Mouse (Mus musculus) ES-Bruce4 (cell line): Measurements from ENCODE around the gene Sipa1l1. TPM values are rescaled to one million over a fixed set of nuclear protein-coding genes. Genes with fewer than 3 reads are reported as not detected.

ENCODE experiments used
- H3K27ac ChIP-seq: 2 replicates; pipeline ENCODE4 v1.5.1; 2012; ENCODE audit warnings: low read length, inconsistent platforms; ENCODE audit not compliant: insufficient read depth
- H3K27me3 ChIP-seq: 2 replicates; pipeline ENCODE4 v1.6.1; 2012; ENCODE audit warnings: mild to moderate bottlenecking, low read length, inconsistent platforms; ENCODE audit not compliant: control insufficient read depth, poor library complexity, insufficient read depth, severe bottlenecking
- H3K36me3 ChIP-seq: 2 replicates; pipeline ENCODE4 v1.6.1; 2012; ENCODE audit warnings: inconsistent platforms, mild to moderate bottlenecking, low read length, moderate library complexity; ENCODE audit not compliant: control insufficient read depth, poor library complexity, insufficient read depth, severe bottlenecking
- H3K4me1 ChIP-seq: one replicate; pipeline ENCODE4 v1.8.1; 2011; ENCODE audit warnings: low read length; ENCODE audit not compliant: control insufficient read depth, insufficient read depth
- H3K4me3 ChIP-seq: 2 replicates; pipeline ENCODE4 v1.5.1; 2011; ENCODE audit warnings: low read depth, mild to moderate bottlenecking, low read length
- H3K9ac ChIP-seq: 2 replicates; pipeline ENCODE4 v1.6.1; 2012; ENCODE audit warnings: low read depth, mild to moderate bottlenecking, inconsistent platforms; ENCODE audit not compliant: poor library complexity, severe bottlenecking
- H3K9me3 ChIP-seq: replicated peaks from 2 replicates; pipeline ENCODE4 v1.6.1; 2012; ENCODE audit warnings: mild to moderate bottlenecking, low read length, inconsistent platforms; ENCODE audit not compliant: control insufficient read depth, poor library complexity, insufficient read depth, severe bottlenecking
- CTCF ChIP-seq: IDR thresholded peaks from one replicate; pipeline ENCODE4 v1.8.1; 2011; ENCODE audit warnings: low read depth, low read length
- EP300 ChIP-seq: IDR thresholded peaks from 2 replicates; pipeline ENCODE4 v1.6.1; 2011; ENCODE audit warnings: low read depth, low read length; ENCODE audit not compliant: insufficient read depth
- POLR2A ChIP-seq: IDR thresholded peaks from one replicate; pipeline ENCODE4 v1.8.1; 2011; ENCODE audit warnings: low read length; ENCODE audit not compliant: insufficient read depth
- polyA plus RNA-seq: library from polyadenylated mRNA; stranded (reverse); fragments of >200 nt; gene quantifications from 2 replicates; pipeline ENCODE4 v1.2.4, GENCODE M21; 2011; ENCODE audit warnings: low read depth; ENCODE audit not compliant: missing spikeins, insufficient read depth, insufficient read length

Sipa1l1 gene
- polyA plus RNA-seq, 1 experiment, result 44.9 TPM

- Histone ChIP-seq H3K27me3 (no peaks in the 10 kb centered on the region), H3K36me3 (no peaks in the 10 kb centered on the region), H3K4me3 (no peak overlapping the region), H3K4me1 (no peaks in the 10 kb centered on the region), H3K9me3 (no peaks in the 10 kb centered on the region), H3K27ac (no peak overlapping the region), H3K9ac (no peak overlapping the region)
- TF ChIP-seq POLR2A, result no peak
- no peak for TF ChIP-seq EP300
- TF ChIP-seq CTCF, result no peak
These were observed 170.2 kb downstream of the Sipa1l1 start for GRCm38 (mm10) chr12:82339221-82339861.

GRCm38 (mm10) chr12:82340196-82340918 is 171.2 kb downstream of the Sipa1l1 start:
- no peak overlapping the region for H3K4me3 ChIP-seq
- H3K27ac ChIP-seq, result no peak overlapping the region
- no peaks in the 10 kb centered on the region for H3K27me3 ChIP-seq
- no peak for TF ChIP-seq POLR2A
- TF ChIP-seq EP300, result no peak
- no peak for TF ChIP-seq CTCF
- H3K9ac ChIP-seq, result no peak overlapping the region
- no peaks in the 10 kb centered on the region for H3K4me1 ChIP-seq
- no peaks in the 10 kb centered on the region for H3K9me3 ChIP-seq
- H3K36me3 ChIP-seq, result no peaks in the 10 kb centered on the region

- Histone ChIP-seq H3K4me3 (no peak overlapping the region), H3K27ac (no peak overlapping the region), H3K4me1 (no peaks in the 10 kb centered on the region), H3K9me3 (no peaks in the 10 kb centered on the region), H3K27me3 (no peaks in the 10 kb centered on the region), H3K36me3 (no peaks in the 10 kb centered on the region), H3K9ac (no peak overlapping the region)
- TF ChIP-seq CTCF (no peak), EP300 (no peak), POLR2A (no peak)
These were observed 172.1 kb downstream of the Sipa1l1 start for GRCm38 (mm10) chr12:82341181-82341580.

GRCm38 (mm10) chr12:82341696-82342095 is 172.6 kb downstream of the Sipa1l1 start:
- H3K9ac ChIP-seq, result no peak overlapping the region
- H3K27me3 ChIP-seq, result no peaks in the 10 kb centered on the region
- no peak overlapping the region for H3K27ac ChIP-seq
- H3K9me3 ChIP-seq, result no peaks in the 10 kb centered on the region
- H3K4me3 ChIP-seq, result no peak overlapping the region
- TF ChIP-seq EP300 (no peak), POLR2A (no peak), CTCF (no peak)
- no peaks in the 10 kb centered on the region for H3K36me3 ChIP-seq
- H3K4me1 ChIP-seq, result no peaks in the 10 kb centered on the region

GRCm38 (mm10) chr12:82350082-82350481 is 181.0 kb downstream of the Sipa1l1 start:
- Histone ChIP-seq H3K4me3 (no peak overlapping the region), H3K27me3 (no peaks in the 10 kb centered on the region), H3K9me3 (no peaks in the 10 kb centered on the region), H3K9ac (no peak overlapping the region), H3K27ac (no peak overlapping the region), H3K4me1 (no peaks in the 10 kb centered on the region), H3K36me3 (no peaks in the 10 kb centered on the region)
- TF ChIP-seq EP300 (no peak), POLR2A (no peak), CTCF (no peak)

- Histone ChIP-seq H3K9ac (no peak overlapping the region), H3K27me3 (no peaks in the 10 kb centered on the region), H3K27ac (no peak overlapping the region), H3K36me3 (no peaks in the 10 kb centered on the region), H3K4me1 (no peaks in the 10 kb centered on the region), H3K4me3 (no peak overlapping the region), H3K9me3 (no peaks in the 10 kb centered on the region)
- TF ChIP-seq EP300 (no peak), POLR2A (no peak), CTCF (no peak)
These were observed 181.8 kb downstream of the Sipa1l1 start for GRCm38 (mm10) chr12:82350891-82351290.
